Mouse (Mus musculus) activated CD4-positive, CD25-positive, alpha-beta regulatory T cell (primary cell): ENCODE data around the gene Lor. TPM values are rescaled to one million over a fixed set of nuclear protein-coding genes. Genes with fewer than 3 reads are reported as not detected.

Experiments
- polyA plus RNA-seq, 2 experiments: library from polyadenylated mRNA; unstranded; fragments of 100-300 nt; shearing (Covaris generic); gene quantifications; one replicate each; pipeline ENCODE4 v1.2.1; 2017

Lor gene
- not detected for polyA plus RNA-seq

DNA sequence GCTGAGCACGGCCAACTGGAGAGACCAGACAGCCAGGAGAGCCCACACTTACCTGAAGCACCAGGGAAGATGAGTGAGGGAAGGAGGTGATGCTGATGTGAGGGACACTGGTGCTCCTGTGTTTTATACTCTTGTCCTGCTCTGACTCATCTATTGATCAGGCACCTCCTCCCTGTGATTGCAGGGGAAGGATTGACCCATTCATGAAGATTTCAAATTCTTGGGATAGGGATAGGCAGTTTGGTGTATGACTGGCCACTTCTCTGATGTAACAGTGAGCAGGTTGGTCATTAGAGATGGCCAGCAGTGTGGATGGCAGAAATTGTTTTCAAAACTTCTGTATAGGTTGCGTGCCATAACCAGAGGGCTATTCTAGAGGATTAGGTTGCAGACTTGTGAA, at the start of gene Lor:
Gene Lor, minus strand, starts transcription at position 101 of the 400 bp plus-strand sequence.

DNA sequence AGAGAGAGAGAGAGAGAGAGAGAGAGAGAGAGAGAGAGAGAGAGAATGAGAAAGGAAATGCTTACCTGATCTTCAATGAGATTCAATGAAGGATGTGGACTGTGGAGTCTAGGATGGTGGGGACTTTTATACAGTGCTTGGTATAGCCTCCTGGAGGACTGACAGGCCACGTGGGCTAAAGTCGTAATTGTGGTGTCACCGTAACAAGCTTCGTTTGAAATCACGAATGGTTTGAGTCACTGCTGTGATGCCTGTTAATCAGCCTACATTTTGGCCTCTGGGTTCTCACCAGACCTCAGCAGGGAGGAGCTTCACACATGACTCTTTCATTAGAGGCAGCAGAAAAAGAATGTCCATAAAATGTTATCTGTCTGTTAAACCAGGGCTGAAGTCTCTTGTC, 40.9 kb upstream of the Lor start, which contains the start of gene Prr9:
Gene Prr9, minus strand, starts transcription at position 101 of the 400 bp plus-strand sequence.

Other genes starting within 250 kb of the Lor start
- gene Pglyrp3, start 68.6 kb downstream of the Lor start, polyA plus RNA-seq = under 1 TPM in 1 of 2 experiments, not detected in 1; 0.16 TPM
- 1 to 10 TPM in 1 of 2 experiments, not detected in 1; 1.1 TPM for gene Prr9, start 40.8 kb upstream of the Lor start, polyA plus RNA-seq
- not detected for gene Lelp1, start 59.6 kb upstream of the Lor start, polyA plus RNA-seq
- not detected for gene Sprr2a1, start 132.7 kb upstream of the Lor start, polyA plus RNA-seq
- gene Sprr2a2, start 132.8 kb upstream of the Lor start, polyA plus RNA-seq = not detected
- not detected for gene Sprr2a3, start 202.3 kb upstream of the Lor start, polyA plus RNA-seq
- gene Sprr2b, start 233.5 kb upstream of the Lor start, polyA plus RNA-seq = not detected